Mouse (Mus musculus): ENCODE measurements at regions not wholly inside any gene's neighbourhood (a gene's known extent, or its start where the extent isn't known, plus 50 kb on each side); places are given as distances from the start of the nearest gene placed in this dataset.

DNA sequence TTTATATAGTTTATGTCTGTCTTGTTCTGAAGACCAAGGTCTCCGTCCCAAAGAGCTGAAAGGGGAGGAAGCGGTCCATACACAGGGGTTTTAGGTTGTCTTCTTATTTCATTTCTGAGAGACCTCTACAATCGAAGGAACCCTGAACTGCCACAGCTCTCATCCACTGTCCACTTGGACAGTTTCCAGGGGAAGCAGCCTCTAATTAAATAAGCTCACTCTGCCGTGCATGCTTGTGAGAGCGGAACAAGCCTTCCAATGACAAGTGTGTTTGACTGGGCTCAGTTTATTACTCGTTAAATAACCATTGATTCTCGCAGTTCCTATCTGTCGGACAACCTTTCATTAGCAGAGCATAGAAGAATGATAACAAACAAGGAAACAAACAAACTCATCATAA, 174.2 kb downstream of the Sec61b start:
- H3K27me3 ChIP-seq (ENCODE audit: control insufficient read depth, insufficient read depth, low read length): no peaks in the 10 kb centered on the region
- H3K9ac ChIP-seq (ENCODE audit: low read length): no peak overlapping the region
- no peaks in the 10 kb centered on the region for H3K9me3 ChIP-seq (ENCODE audit: control insufficient read depth, low read length)
- ATAC-seq (ENCODE audit: insufficient read depth, low FRiP score, low TSS enrichment) (no peak), DNase-seq (ENCODE audit: low spot score) (no peak)
- H3K27ac ChIP-seq (ENCODE audit: low read depth, low read length): no peak overlapping the region
- H3K36me3 ChIP-seq (ENCODE audit: control insufficient read depth, insufficient read depth, low read length): no peaks in the 10 kb centered on the region
- H3K4me1 ChIP-seq (ENCODE audit: control insufficient read depth, insufficient read depth, low read length): peaks cover 2% of the 10 kb centered on the region; the same call in 1 of the 2 replicates
- H3K4me2 ChIP-seq (ENCODE audit: low read depth): no peak overlapping the region
- 88% methylated on average over 8 of the region's 8 CpGs for WGBS
- no peak overlapping the region for H3K4me3 ChIP-seq (ENCODE audit: low read depth, low read length)

GRCm38 (mm10) chr4:47649951-47650350, 175.5 kb downstream of the Sec61b start:
- no peak overlapping the region for H3K4me3 ChIP-seq (ENCODE audit: low read depth, low read length)
- no peak for DNase-seq (ENCODE audit: low spot score)
- peaks cover under 1% of the 10 kb centered on the region; the same call in 1 of the 2 replicates for H3K4me1 ChIP-seq (ENCODE audit: control insufficient read depth, insufficient read depth, low read length)
- H3K27me3 ChIP-seq (ENCODE audit: control insufficient read depth, insufficient read depth, low read length): no peaks in the 10 kb centered on the region
- H3K4me2 ChIP-seq (ENCODE audit: low read depth): no peak overlapping the region
- H3K9me3 ChIP-seq (ENCODE audit: control insufficient read depth, low read length): no peaks in the 10 kb centered on the region
- no peak overlapping the region for H3K9ac ChIP-seq (ENCODE audit: low read length)
- 89% methylated on average over 3 of the region's 3 CpGs for whole genome bisulfite sequencing
- no peaks in the 10 kb centered on the region for H3K36me3 ChIP-seq (ENCODE audit: control insufficient read depth, insufficient read depth, low read length)
- ATAC-seq (ENCODE audit: insufficient read depth, low FRiP score, low TSS enrichment): no peak
- H3K27ac ChIP-seq (ENCODE audit: low read depth, low read length): no peak overlapping the region

GRCm38 (mm10) chr4:47651521-47651920, 177.1 kb downstream of the Sec61b start:
- Histone ChIP-seq H3K4me1 (ENCODE audit: control insufficient read depth, insufficient read depth, low read length) (no peaks in the 10 kb centered on the region), H3K9me3 (ENCODE audit: control insufficient read depth, low read length) (no peaks in the 10 kb centered on the region), H3K36me3 (ENCODE audit: control insufficient read depth, insufficient read depth, low read length) (no peaks in the 10 kb centered on the region), H3K27ac (ENCODE audit: low read depth, low read length) (no peak overlapping the region), H3K4me2 (ENCODE audit: low read depth) (no peak overlapping the region), H3K4me3 (ENCODE audit: low read depth, low read length) (no peak overlapping the region), H3K9ac (ENCODE audit: low read length) (no peak overlapping the region), H3K27me3 (ENCODE audit: control insufficient read depth, insufficient read depth, low read length) (no peaks in the 10 kb centered on the region)
- no peak for DNase-seq (ENCODE audit: low spot score)
- ATAC-seq (ENCODE audit: insufficient read depth, low FRiP score, low TSS enrichment): no peak
- 89% methylated on average over 10 of the region's 10 CpGs for WGBS

GRCm38 (mm10) chr4:47653143-47653542, 178.7 kb downstream of the Sec61b start:
- DNase-seq (ENCODE audit: low spot score): no peak
- Histone ChIP-seq H3K4me3 (ENCODE audit: low read depth, low read length) (no peak overlapping the region), H3K27ac (ENCODE audit: low read depth, low read length) (no peak overlapping the region), H3K4me2 (ENCODE audit: low read depth) (no peak overlapping the region), H3K27me3 (ENCODE audit: control insufficient read depth, insufficient read depth, low read length) (no peaks in the 10 kb centered on the region), H3K36me3 (ENCODE audit: control insufficient read depth, insufficient read depth, low read length) (no peaks in the 10 kb centered on the region), H3K9me3 (ENCODE audit: control insufficient read depth, low read length) (no peaks in the 10 kb centered on the region), H3K4me1 (ENCODE audit: control insufficient read depth, insufficient read depth, low read length) (no peaks in the 10 kb centered on the region), H3K9ac (ENCODE audit: low read length) (no peak overlapping the region)
- WGBS: 74% methylated on average over 2 of the region's 2 CpGs
- ATAC-seq (ENCODE audit: insufficient read depth, low FRiP score, low TSS enrichment): peak; percentile 53

DNA sequence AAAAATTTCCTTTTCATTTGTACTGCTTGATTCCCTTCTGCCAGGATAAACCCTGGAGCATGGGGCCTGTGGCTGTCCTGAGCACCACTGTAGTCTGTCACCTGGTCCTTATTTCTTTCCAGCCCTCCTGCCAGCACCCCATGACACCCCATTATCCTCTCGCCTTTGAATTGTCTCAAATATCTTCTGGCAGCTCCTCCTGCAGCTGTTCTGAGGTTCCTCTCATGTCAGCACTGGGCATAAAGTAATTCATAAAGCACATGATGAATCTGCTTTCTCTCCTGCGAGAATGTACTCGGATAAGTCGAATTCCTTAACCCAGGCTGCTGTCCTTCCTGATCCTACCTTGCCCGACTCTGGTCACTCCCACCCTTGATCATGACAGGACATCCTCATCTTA, 195.1 kb downstream of the Sec61b start:
- no peak for DNase-seq (ENCODE audit: low spot score)
- Histone ChIP-seq H3K9me3 (ENCODE audit: control insufficient read depth, low read length) (no peaks in the 10 kb centered on the region), H3K27ac (ENCODE audit: low read depth, low read length) (no peak overlapping the region), H3K4me2 (ENCODE audit: low read depth) (no peak overlapping the region), H3K4me1 (ENCODE audit: control insufficient read depth, insufficient read depth, low read length) (no peaks in the 10 kb centered on the region), H3K4me3 (ENCODE audit: low read depth, low read length) (no peak overlapping the region), H3K9ac (ENCODE audit: low read length) (no peak overlapping the region), H3K27me3 (ENCODE audit: control insufficient read depth, insufficient read depth, low read length) (no peaks in the 10 kb centered on the region), H3K36me3 (ENCODE audit: control insufficient read depth, insufficient read depth, low read length) (no peaks in the 10 kb centered on the region)
- WGBS: 72% methylated on average over 5 of the region's 5 CpGs
- ATAC-seq (ENCODE audit: insufficient read depth, low FRiP score, low TSS enrichment): no peak

GRCm38 (mm10) chr4:47670476-47670875, 196.0 kb downstream of the Sec61b start:
- no peak overlapping the region for H3K27ac ChIP-seq (ENCODE audit: low read depth, low read length)
- DNase-seq (ENCODE audit: low spot score) (no peak), ATAC-seq (ENCODE audit: insufficient read depth, low FRiP score, low TSS enrichment) (no peak)
- no peaks in the 10 kb centered on the region for H3K4me1 ChIP-seq (ENCODE audit: control insufficient read depth, insufficient read depth, low read length)
- 74% methylated on average over 3 of the region's 3 CpGs for WGBS
- H3K4me2 ChIP-seq (ENCODE audit: low read depth): no peak overlapping the region
- H3K9ac ChIP-seq (ENCODE audit: low read length): no peak overlapping the region
- H3K4me3 ChIP-seq (ENCODE audit: low read depth, low read length): no peak overlapping the region
- H3K27me3 ChIP-seq (ENCODE audit: control insufficient read depth, insufficient read depth, low read length): no peaks in the 10 kb centered on the region
- H3K9me3 ChIP-seq (ENCODE audit: control insufficient read depth, low read length): no peaks in the 10 kb centered on the region
- H3K36me3 ChIP-seq (ENCODE audit: control insufficient read depth, insufficient read depth, low read length): no peaks in the 10 kb centered on the region

- Histone ChIP-seq H3K4me3 (ENCODE audit: low read depth, low read length) (no peak overlapping the region), H3K4me1 (ENCODE audit: control insufficient read depth, insufficient read depth, low read length) (no peaks in the 10 kb centered on the region), H3K27ac (ENCODE audit: low read depth, low read length) (no peak overlapping the region), H3K4me2 (ENCODE audit: low read depth) (no peak overlapping the region), H3K27me3 (ENCODE audit: control insufficient read depth, insufficient read depth, low read length) (no peaks in the 10 kb centered on the region), H3K9ac (ENCODE audit: low read length) (no peak overlapping the region), H3K36me3 (ENCODE audit: control insufficient read depth, insufficient read depth, low read length) (no peaks in the 10 kb centered on the region), H3K9me3 (ENCODE audit: control insufficient read depth, low read length) (no peaks in the 10 kb centered on the region)
- 95% methylated on average over 5 of the region's 5 CpGs for WGBS
- DNase-seq (ENCODE audit: low spot score): no peak
- no peak for ATAC-seq (ENCODE audit: insufficient read depth, low FRiP score, low TSS enrichment)
Measured at GRCm38 (mm10) chr4:47671362-47671761, 196.9 kb downstream of the Sec61b start.

DNA sequence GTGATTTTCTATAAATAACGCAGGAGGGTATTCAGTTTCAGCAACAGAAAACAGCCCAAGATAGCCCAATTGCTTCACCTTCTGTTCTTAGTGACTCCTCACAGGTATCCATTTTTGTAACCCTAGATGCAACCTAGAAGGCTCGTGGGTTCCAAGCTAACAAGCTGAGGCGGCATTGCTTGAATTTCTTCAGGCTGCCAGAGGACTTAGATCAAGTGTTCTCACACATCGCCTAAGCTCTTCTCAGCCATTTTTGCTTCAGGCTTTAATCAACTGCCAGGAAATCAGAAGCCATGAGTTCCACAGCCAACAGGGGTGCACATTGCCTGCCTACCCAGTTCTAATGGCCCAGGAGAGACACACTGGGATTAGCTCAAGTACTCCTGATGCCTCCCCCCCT, 206.7 kb downstream of the Sec61b start:
- 90% methylated on average over 4 of the region's 4 CpGs for WGBS
- Histone ChIP-seq H3K4me1 (ENCODE audit: control insufficient read depth, insufficient read depth, low read length) (no peaks in the 10 kb centered on the region), H3K4me3 (ENCODE audit: low read depth, low read length) (no peak overlapping the region), H3K27me3 (ENCODE audit: control insufficient read depth, insufficient read depth, low read length) (no peaks in the 10 kb centered on the region), H3K27ac (ENCODE audit: low read depth, low read length) (no peak overlapping the region), H3K9me3 (ENCODE audit: control insufficient read depth, low read length) (no peaks in the 10 kb centered on the region), H3K9ac (ENCODE audit: low read length) (no peak overlapping the region), H3K4me2 (ENCODE audit: low read depth) (no peak overlapping the region), H3K36me3 (ENCODE audit: control insufficient read depth, insufficient read depth, low read length) (no peaks in the 10 kb centered on the region)
- no peak for DNase-seq (ENCODE audit: low spot score)
- no peak for ATAC-seq (ENCODE audit: insufficient read depth, low FRiP score, low TSS enrichment)

GRCm38 (mm10) chr4:47691207-47691606, 216.7 kb downstream of the Sec61b start:
- ATAC-seq (ENCODE audit: insufficient read depth, low FRiP score, low TSS enrichment): no peak
- H3K9me3 ChIP-seq (ENCODE audit: control insufficient read depth, low read length): no peaks in the 10 kb centered on the region

More at GRCm38 (mm10) chr4:47691207-47691606, 216.7 kb downstream of the Sec61b start:
- H3K27ac ChIP-seq (ENCODE audit: low read depth, low read length): no peak overlapping the region
- H3K4me2 ChIP-seq (ENCODE audit: low read depth): no peak overlapping the region
- no peaks in the 10 kb centered on the region for H3K4me1 ChIP-seq (ENCODE audit: control insufficient read depth, insufficient read depth, low read length)
- 93% methylated on average over 2 of the region's 2 CpGs for WGBS
- DNase-seq (ENCODE audit: low spot score): no peak
- no peaks in the 10 kb centered on the region for H3K36me3 ChIP-seq (ENCODE audit: control insufficient read depth, insufficient read depth, low read length)
- H3K9ac ChIP-seq (ENCODE audit: low read length): no peak overlapping the region
- no peak overlapping the region for H3K4me3 ChIP-seq (ENCODE audit: low read depth, low read length)
- no peaks in the 10 kb centered on the region for H3K27me3 ChIP-seq (ENCODE audit: control insufficient read depth, insufficient read depth, low read length)
